Comparison of ENCODE assay signal across 18 mouse cellular contexts in the genomic region with DNA sequence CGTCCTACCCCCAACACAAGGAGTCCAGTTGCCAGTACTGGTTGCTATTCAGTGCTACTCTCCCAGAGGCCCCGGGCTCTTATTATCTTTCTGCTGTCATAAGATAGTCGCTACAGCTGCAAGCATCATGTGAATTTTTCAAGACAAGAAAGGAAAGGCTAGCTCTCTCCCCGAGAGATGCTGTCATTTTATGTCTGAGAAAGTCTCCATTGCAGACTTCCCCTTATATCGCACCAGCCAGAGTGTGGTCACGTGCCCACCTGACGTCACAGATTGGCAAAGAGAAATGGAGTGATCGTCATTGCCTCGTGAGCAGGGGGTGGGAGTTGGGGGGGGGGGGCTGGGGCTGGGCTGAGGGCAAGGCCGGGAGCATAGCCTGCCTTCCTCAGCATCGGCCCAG. TPM values are rescaled to one million over a fixed set of nuclear protein-coding genes. Genes with fewer than 3 reads are reported as not detected.
DNase-seq lines count a peak whose midpoint lies in the region; ATAC-seq and TF ChIP-seq lines count a peak whose summit lies in the region.
"Had no signal": no experiment of that assay in that cellular context is flagged by ENCODE, and none has a peak within 500 bp of the region (broad histone marks: within the 10 kb centered on the region; RNA-seq: fewer than 3 reads in every experiment).

No protein-coding gene starts in this region.

- no peak overlapping the region for H3K27ac ChIP-seq in heart, embryonic 11.5 days (ENCODE audit: low read depth, low read length)
- H3K27ac ChIP-seq in MEL (ENCODE audit: control insufficient read depth, low read depth, low read length) = peak overlapping the region; percentile 64
- no peak overlapping the region for H3K27ac ChIP-seq in heart, postnatal 0 days (ENCODE audit: low read depth)
- H3K27ac ChIP-seq: embryonic facial prominence, embryonic 10.5 days; forebrain, embryonic 13.5 days; hindbrain, embryonic 14.5 days; intestine, embryonic 15.5 days; kidney, embryonic 15.5 days; liver, embryonic 15.5 days; midbrain, embryonic 12.5 days; stomach, embryonic 15.5 days had no signal

- no peak for TF ChIP-seq CTCF in MEL (IDR thresholded peaks at IDR 0.05 in 2 of 3, conservative IDR thresholded peaks at IDR 0.05 in 1 of 3; ENCODE audit: control insufficient read depth in 1 of 3, insufficient read depth in 1 of 3, low read depth in 2 of 3, low read length in 3 of 3, poor library complexity in 1 of 3, severe bottlenecking in 1 of 3)
- TF ChIP-seq CTCF in heart, postnatal 0 days (IDR thresholded peaks at IDR 0.05; ENCODE audit: low read depth) = no peak

- WGBS in heart, embryonic 11.5 days (ENCODE audit: insufficient replicate concordance) = 72% methylated on average over 11 of the region's 11 CpGs
- 56% methylated on average over 11 of the region's 11 CpGs for WGBS in heart, postnatal 0 days

- H3K27me3 ChIP-seq in heart, embryonic 11.5 days (ENCODE audit: control insufficient read depth, insufficient read depth, low read length) = no peaks in the 10 kb centered on the region
- no peaks in the 10 kb centered on the region for H3K27me3 ChIP-seq in MEL (ENCODE audit: control insufficient read depth in 1 of 2, insufficient read depth in 2 of 2, low read length in 2 of 2)
- H3K27me3 ChIP-seq in heart, postnatal 0 days (ENCODE audit: control insufficient read depth, insufficient read depth, low read length) = 0 out of 2 replicates have a peak, but pooled peaks cover 3% of the 10 kb centered on the region
- H3K27me3 ChIP-seq: forebrain, embryonic 13.5 days; intestine, embryonic 15.5 days; liver, embryonic 15.5 days; stomach, embryonic 15.5 days had no signal

- no peaks in the 10 kb centered on the region for H3K36me3 ChIP-seq in heart, embryonic 11.5 days (ENCODE audit: control insufficient read depth, insufficient read depth, low read length)
- peaks cover 0 to 13% of the 10 kb centered on the region in 2 experiments; a peak in 2 of 4 replicates for H3K36me3 ChIP-seq in MEL (ENCODE audit: control insufficient read depth in 1 of 2, insufficient read depth in 2 of 2, low read length in 2 of 2)
- H3K36me3 ChIP-seq in heart, postnatal 0 days (replicated peaks; ENCODE audit: control insufficient read depth, insufficient read depth, low read length) = no peaks in the 10 kb centered on the region
- H3K36me3 ChIP-seq: embryonic facial prominence, embryonic 10.5 days; intestine, embryonic 15.5 days; kidney, embryonic 15.5 days; liver, embryonic 15.5 days; midbrain, embryonic 12.5 days; stomach, embryonic 15.5 days had no signal

- TF ChIP-seq POLR2A in MEL (IDR thresholded peaks at IDR 0.05; ENCODE audit: control insufficient read depth in 1 of 2, insufficient read depth in 1 of 2, low read depth in 1 of 2, low read length in 2 of 2, poor library complexity in 1 of 2) = no peak

- H3K4me3 ChIP-seq in heart, embryonic 11.5 days (ENCODE audit: low read depth, low read length) = no peak overlapping the region
- peak overlapping the region; percentile 34 to 39; a peak in 3 of 4 replicates for H3K4me3 ChIP-seq in MEL (ENCODE audit: control insufficient read depth in 1 of 2, insufficient read depth in 1 of 2, low read depth in 2 of 2, low read length in 2 of 2)
- no peak overlapping the region for H3K4me3 ChIP-seq in heart, postnatal 0 days (ENCODE audit: low read depth, low read length)
- H3K4me3 ChIP-seq: embryonic facial prominence, embryonic 10.5 days; forebrain, embryonic 13.5 days; intestine, embryonic 15.5 days; kidney, embryonic 15.5 days; liver, embryonic 15.5 days; midbrain, embryonic 12.5 days; stomach, embryonic 15.5 days had no signal

- H3K9ac ChIP-seq in heart, embryonic 11.5 days (ENCODE audit: low read depth, low read length) = no peak overlapping the region
- H3K9ac ChIP-seq in MEL (ENCODE audit: control insufficient read depth, low read depth, low read length, poor library complexity, severe bottlenecking) = peak overlapping the region; percentile 35; the same call in 1 of the 2 replicates
- no peak overlapping the region for H3K9ac ChIP-seq in heart, postnatal 0 days (replicated peaks; ENCODE audit: low read depth, low read length)
- H3K9ac ChIP-seq: forebrain, embryonic 13.5 days; hindbrain, embryonic 14.5 days; intestine, embryonic 15.5 days; kidney, embryonic 15.5 days; liver, embryonic 15.5 days; midbrain, embryonic 12.5 days; stomach, embryonic 15.5 days had no signal

- peak; percentile 32 to 41; a peak in 1 of 4 replicates for TF ChIP-seq EP300 in MEL (IDR thresholded peaks at IDR 0.05; ENCODE audit: low read depth in 1 of 2, low read length in 2 of 2)
- no peak for TF ChIP-seq EP300 in heart, postnatal 0 days (IDR thresholded peaks at IDR 0.05; ENCODE audit: low read depth)

- H3K4me1 ChIP-seq in heart, embryonic 11.5 days (ENCODE audit: control insufficient read depth, insufficient read depth, low read length) = no peaks in the 10 kb centered on the region
- H3K4me1 ChIP-seq in MEL (ENCODE audit: control insufficient read depth in 1 of 2, insufficient read depth in 2 of 2, low read length in 2 of 2) = peaks cover 2 to 28% of the 10 kb centered on the region in 2 experiments
- no peaks in the 10 kb centered on the region for H3K4me1 ChIP-seq in heart, postnatal 0 days (ENCODE audit: control insufficient read depth, insufficient read depth)
- H3K4me1 ChIP-seq: embryonic facial prominence, embryonic 10.5 days; intestine, embryonic 15.5 days; kidney, embryonic 15.5 days; midbrain, embryonic 12.5 days; stomach, embryonic 15.5 days had no signal

- no peaks in the 10 kb centered on the region for H3K79me2 ChIP-seq in MEL (ENCODE audit: control insufficient read depth, insufficient read depth, low read length, poor library complexity)

- DNase-seq in heart, adult 9 months (ENCODE audit: low spot score in 2 of 2) = peak; percentile 50 to 66
- peak; percentile 85 for DNase-seq in MEL (ENCODE audit: low read depth, low spot score)
- no peak for DNase-seq in heart, postnatal 0 days (ENCODE audit: low spot score)
- DNase-seq in thymus, postnatal 0 days (ENCODE audit: low spot score) = no peak
- DNase-seq in adrenal gland, postnatal 10 days = no peak
- DNase-seq in right cerebral cortex, postnatal 14 days = no peak
- DNase-seq: thymus, postnatal 25 days had no signal

- no peak for ATAC-seq in heart, embryonic 11.5 days (replicated peaks; ENCODE audit: insufficient number of reproducible peaks, low FRiP score, low TSS enrichment)
- peak; percentile 64; the same call in 1 of the 2 replicates for ATAC-seq in heart, postnatal 0 days (ENCODE audit: insufficient read depth, low read depth)
- peak; percentile 38 for ATAC-seq in megakaryocyte, adult 5-6 weeks (ENCODE audit: poor library complexity, severe bottlenecking)
- ATAC-seq: forebrain, embryonic 13.5 days; intestine, embryonic 15.5 days; lung, postnatal 0 days had no signal

- TF ChIP-seq RAD21 in MEL (IDR thresholded peaks at IDR 0.05; ENCODE audit: low read depth, low read length) = no peak

- H3K4me2 ChIP-seq in heart, embryonic 11.5 days = no peak overlapping the region
- H3K4me2 ChIP-seq in heart, postnatal 0 days (ENCODE audit: low read depth, low read length) = no peak overlapping the region
- H3K4me2 ChIP-seq: forebrain, embryonic 13.5 days; hindbrain, embryonic 14.5 days; intestine, embryonic 15.5 days; kidney, embryonic 15.5 days; liver, embryonic 15.5 days; midbrain, embryonic 12.5 days; stomach, embryonic 15.5 days had no signal

- no peaks in the 10 kb centered on the region; the same call in 1 of the 2 replicates for H3K9me3 ChIP-seq in heart, embryonic 11.5 days (replicated peaks; ENCODE audit: control insufficient read depth, low read length)
- H3K9me3 ChIP-seq in MEL (replicated peaks; ENCODE audit: insufficient read depth, low read length) = no peaks in the 10 kb centered on the region
- peaks cover 8% of the 10 kb centered on the region for H3K9me3 ChIP-seq in heart, postnatal 0 days (replicated peaks; ENCODE audit: control insufficient read depth, low read length)
- H3K9me3 ChIP-seq: intestine, embryonic 15.5 days; stomach, embryonic 15.5 days had no signal

TF ChIP-seq in MEL, 35 proteins besides CTCF, POLR2A, EP300 and RAD21 (continues in another document):
- TF ChIP-seq USF1 (IDR thresholded peaks at IDR 0.05; ENCODE audit: low read depth, low read length) (peak; percentile 96), MYB (IDR thresholded peaks at IDR 0.05; ENCODE audit: low read depth, low read length) (no peak), MYC (IDR thresholded peaks at IDR 0.05; ENCODE audit: low read depth, low read length) (no peak), MXI1 (IDR thresholded peaks at IDR 0.05; ENCODE audit: low read depth, low read length) (0 out of 2 replicates have a peak, but pooled peaks have one; percentile 19), SMC3 (IDR thresholded peaks at IDR 0.05; ENCODE audit: low read depth, low read length) (no peak), CHD1 (IDR thresholded peaks at IDR 0.05; ENCODE audit: low read depth, low read length) (no peak), MAZ (IDR thresholded peaks at IDR 0.05; ENCODE audit: low read depth, low read length) (no peak), ZNF384 (IDR thresholded peaks at IDR 0.05; ENCODE audit: low read depth, low read length) (no peak), MAX (IDR thresholded peaks at IDR 0.05; ENCODE audit: low read length) (peak; percentile 93), TCF12 (IDR thresholded peaks at IDR 0.05; ENCODE audit: low read depth, low read length) (no peak), NELFE (IDR thresholded peaks at IDR 0.05; ENCODE audit: low read depth, low read length) (no peak), SIN3A (IDR thresholded peaks at IDR 0.05; ENCODE audit: low read length) (peak; percentile 56), POLR2AphosphoS2 (IDR thresholded peaks at IDR 0.05; ENCODE audit: low read length) (no peak), HCFC1 (IDR thresholded peaks at IDR 0.05; ENCODE audit: low read depth, low read length) (no peak), BHLHE40 (IDR thresholded peaks at IDR 0.05; ENCODE audit: borderline replicate concordance, low read depth, low read length) (peak; percentile 91), RCOR1 (IDR thresholded peaks at IDR 0.05; ENCODE audit: low read depth, low read length) (no peak), GABPA (IDR thresholded peaks at IDR 0.05; ENCODE audit: low read depth, low read length) (no peak)

RNA-seq across cellular contexts. Expression of gene Plxnc1, which starts 16.6 kb away (rescaled TPM):
- polyA plus RNA-seq in heart, embryonic 11.5 days (2014; fragmentation: Nextera tagmentation; extraction: Ambion mirVana) = 6.7 and 7.1 TPM in 2 replicates
- total RNA-seq in MEL (2012; rRNA removed) = 16.4 and 30.1 TPM in 2 replicates
- polyA plus RNA-seq in MEL (2012; ENCODE audit: insufficient read depth in 1 of 2, insufficient read length in 2 of 2, low read depth in 1 of 2, low replicate concordance in 2 of 2, missing spikeins in 1 of 2) = 10 to 100 TPM in 1 of 2 experiments, not detected in 1; 15.1 TPM
- 4.5 and 9.4 TPM in 2 replicates for total RNA-seq in heart, postnatal 0 days (2014; rRNA removed; ENCODE audit: low replicate concordance)
- polyA plus RNA-seq in heart, postnatal 0 days (2015; fragmentation: Nextera tagmentation; extraction: Ambion mirVana) = 1.4 and 1.5 TPM in 2 replicates
- 38.6 and 47.9 TPM in 2 replicates for total RNA-seq in megakaryocyte, adult 5-6 weeks (2015)
- 29.9 and 33.5 TPM in 2 replicates for total RNA-seq in megakaryocyte, adult 5-6 weeks (2017)
- 3.2 and 3.8 TPM in 2 replicates for polyA plus RNA-seq in thymus, postnatal 0 days (2015; fragmentation: Nextera tagmentation; extraction: Ambion mirVana)
- total RNA-seq in adrenal gland, postnatal 10 days (2021) = 1 to 10 TPM; 5.6 to 7.3 TPM

Comparison
In these comparisons a context has a peak if more than half of its experiments do, and no peak if none do; other contexts are left out.
1. DNase-seq: peak in heart, adult 9 months (2 of 2) and MEL (single experiment); none in heart, postnatal 0 days (single experiment), thymus, postnatal 0 days (single experiment), adrenal gland, postnatal 10 days (single experiment) and right cerebral cortex, postnatal 14 days (single experiment).
2. H3K4me3 ChIP-seq: peak in MEL (2 of 2); none in heart, embryonic 11.5 days (single experiment) and heart, postnatal 0 days (single experiment).